Mouse (Mus musculus) cerebellum, adult 2 months (tissue): ENCODE measurements around the gene 4930469K13Rik.

Experiments used
- CTCF ChIP-seq: fragments of 200-500 bp; IDR thresholded peaks from 2 replicates; pipeline ENCODE4 v1.5.1; 2011; ENCODE audit warnings: low read depth, mild to moderate bottlenecking, control low read depth, low read length, moderate library complexity, borderline replicate concordance; ENCODE audit not compliant: insufficient read depth
- POLR2A ChIP-seq: fragments of 200-500 bp; IDR thresholded peaks from 2 replicates; pipeline ENCODE4 v1.6.1; 2011; ENCODE audit warnings: low read length, control low read depth, borderline replicate concordance; ENCODE audit not compliant: insufficient read depth

- TF ChIP-seq POLR2A (no peak), CTCF (no peak)
Observed at GRCm38 (mm10) chr11:34086164-34086751, 12.1 kb downstream of the 4930469K13Rik start.
